Mouse (Mus musculus) midbrain, postnatal 0 days (tissue): Measurements from ENCODE around the gene Txnrd1. TPM values are rescaled to one million over a fixed set of nuclear protein-coding genes. Genes with fewer than 3 reads are reported as not detected.

Source experiments
- ATAC-seq: fragments of 200-750 bp; cut with Nextera tagmentation; 2 replicates; pipeline ENCODE4 v1.8.0; 2017; ENCODE audit warnings: moderate number of reproducible peaks, mild to moderate bottlenecking, moderate TSS enrichment, moderate library complexity; ENCODE audit not compliant: low FRiP score
- DNase-seq: peaks from one replicate; pipeline ENCODE4 v3.0.0-alpha.2; 2015; ENCODE audit warnings: low spot score
- H3K27ac ChIP-seq: fragments of 300-500 bp; sonication (generic); 2 replicates; pipeline ENCODE4 v1.5.1; 2014; ENCODE audit warnings: low read depth, mild to moderate bottlenecking, low read length, mixed read lengths
- H3K27me3 ChIP-seq: fragments of 300-500 bp; sonication (generic); 2 replicates; pipeline ENCODE4 v1.6.1; 2014; ENCODE audit warnings: low read length, control low read depth, mixed read lengths; ENCODE audit not compliant: insufficient read depth
- H3K36me3 ChIP-seq: fragments of 300-500 bp; sonication (generic); 2 replicates; pipeline ENCODE4 v1.6.1; 2014; ENCODE audit warnings: low read length, control low read depth, mixed read lengths; ENCODE audit not compliant: insufficient read depth
- H3K4me1 ChIP-seq: fragments of 300-500 bp; sonication (generic); 2 replicates; pipeline ENCODE4 v1.6.1; 2014; ENCODE audit warnings: mild to moderate bottlenecking, control low read depth, antibody characterized with exemption, low read length, mixed read lengths; ENCODE audit not compliant: insufficient read depth
- H3K4me2 ChIP-seq: fragments of 300-500 bp; sonication (generic); 2 replicates; pipeline ENCODE4 v1.6.1; 2014; ENCODE audit warnings: low read depth, mild to moderate bottlenecking, low read length, mixed read lengths; ENCODE audit not compliant: poor library complexity, severe bottlenecking
- H3K4me3 ChIP-seq: fragments of 300-500 bp; sonication (generic); 2 replicates; pipeline ENCODE4 v1.5.1; 2014; ENCODE audit warnings: low read depth, mild to moderate bottlenecking, low read length, moderate library complexity
- H3K9ac ChIP-seq: fragments of 300-500 bp; sonication (generic); replicated peaks from 2 replicates; pipeline ENCODE4 v1.6.1; 2014; ENCODE audit warnings: mild to moderate bottlenecking, low read length, moderate library complexity, mixed read lengths; ENCODE audit not compliant: poor library complexity, severe bottlenecking
- H3K9me3 ChIP-seq: fragments of 300-500 bp; sonication (generic); 2 replicates; pipeline ENCODE4 v1.6.1; 2016; ENCODE audit warnings: low read length, control low read depth
- CTCF ChIP-seq: IDR thresholded peaks from 2 replicates; pipeline ENCODE4 v1.5.1; 2016; ENCODE audit warnings: antibody characterized with exemption, mild to moderate bottlenecking
- WGBS: fragments of 180-500 bp; shearing (Covaris S2); extraction: QIAGEN DNeasy Blood & Tissue Kit; methylation state at CpG from one replicate; pipeline ENCODE4 v1.1.7; 2014; 5-methylcytosine and 5-hydroxymethylcytosine counted together
- polyA plus RNA-seq: library from polyadenylated mRNA; unstranded; fragments of >200 nt; fragmentation: Nextera tagmentation; extraction: Ambion mirVana; gene quantifications from 2 replicates; pipeline ENCODE4 v1.2.1, GENCODE M21; 2015
- total RNA-seq: library from RNA; depleted of rRNA; stranded (reverse); fragments of >200 nt; gene quantifications from 2 replicates; pipeline ENCODE4 v1.2.3, GENCODE M21; 2014

Txnrd1 gene
- total and polyA plus RNA-seq, 2 experiments from 2014 or later: 61.7 to 83.2 TPM

- Histone ChIP-seq H3K4me3 (peak overlapping the region; percentile 67; the same call in 1 of the 2 replicates), H3K36me3 (peaks cover 2% of the 10 kb centered on the region; the same call in 1 of the 2 replicates)
Observed at GRCm38 (mm10) chr10:82858032-82858680, 24.4 kb downstream of the Txnrd1 start.

GRCm38 (mm10) chr10:82858691-82859532, 25.2 kb downstream of the Txnrd1 start:
- peak; percentile 94 for DNase-seq
- peak; percentile 86 for ATAC-seq
- peak overlapping the region; percentile 81 for H3K27ac ChIP-seq
- H3K4me1 ChIP-seq: peaks cover 6% of the 10 kb centered on the region; the same call in 1 of the 2 replicates
- WGBS: under 1% methylated on average over 49 of the region's 49 CpGs
- peak overlapping the region; percentile 67 for H3K4me3 ChIP-seq
- peak overlapping the region; percentile 83 for H3K4me2 ChIP-seq
- no peaks in the 10 kb centered on the region for H3K27me3 ChIP-seq
- H3K9ac ChIP-seq: peak overlapping the region; percentile 71
- H3K9me3 ChIP-seq: no peaks in the 10 kb centered on the region
- peaks cover 3% of the 10 kb centered on the region; the same call in 1 of the 2 replicates for H3K36me3 ChIP-seq
- TF ChIP-seq CTCF: no peak

More at GRCm38 (mm10) chr10:82858032-82858680, 24.4 kb downstream of the Txnrd1 start:
- Histone ChIP-seq H3K27me3 (no peaks in the 10 kb centered on the region), H3K4me2 (peak overlapping the region; percentile 83), H3K9me3 (no peaks in the 10 kb centered on the region), H3K27ac (no peak overlapping the region), H3K4me1 (peaks cover 6% of the 10 kb centered on the region; the same call in 1 of the 2 replicates), H3K9ac (no peak overlapping the region)
- no peak for DNase-seq
- 60% methylated on average over 10 of the region's 10 CpGs for WGBS
- no peak for TF ChIP-seq CTCF
- ATAC-seq: no peak

- peaks cover 6% of the 10 kb centered on the region; the same call in 1 of the 2 replicates for H3K4me1 ChIP-seq
- H3K9me3 ChIP-seq: no peaks in the 10 kb centered on the region
- H3K27me3 ChIP-seq: no peaks in the 10 kb centered on the region
- H3K4me2 ChIP-seq: peak overlapping the region; percentile 83
- H3K36me3 ChIP-seq: peaks cover 3% of the 10 kb centered on the region; the same call in 1 of the 2 replicates
- peak; percentile 63 for TF ChIP-seq CTCF
- ATAC-seq (peak; percentile 60; the same call in 1 of the 2 replicates), DNase-seq (peak; percentile 61)
- under 1% methylated on average over 8 of the region's 8 CpGs for whole genome bisulfite sequencing
- H3K9ac ChIP-seq: peak overlapping the region; percentile 71
- H3K4me3 ChIP-seq: peak overlapping the region; percentile 67
- H3K27ac ChIP-seq: peak overlapping the region; percentile 81
Observed at GRCm38 (mm10) chr10:82859533-82859915, 25.8 kb downstream of the Txnrd1 start.

GRCm38 (mm10) chr10:82860181-82860928, 26.6 kb downstream of the Txnrd1 start:
- peak overlapping the region; percentile 90 for H3K9ac ChIP-seq
- H3K36me3 ChIP-seq: peaks cover 3% of the 10 kb centered on the region; the same call in 1 of the 2 replicates
- under 1% methylated on average over 49 of the region's 50 CpGs for WGBS

GRCm38 (mm10) chr10:82860929-82861315, 27.2 kb downstream of the Txnrd1 start:
- Histone ChIP-seq H3K4me2 (peak overlapping the region; percentile 83), H3K4me1 (peaks cover 6% of the 10 kb centered on the region; the same call in 1 of the 2 replicates), H3K36me3 (peaks cover 3% of the 10 kb centered on the region; the same call in 1 of the 2 replicates), H3K27ac (peak overlapping the region; percentile 89), H3K4me3 (peak overlapping the region; percentile 67), H3K27me3 (no peaks in the 10 kb centered on the region), H3K9me3 (no peaks in the 10 kb centered on the region), H3K9ac (peak overlapping the region; percentile 90)
- 2% methylated on average over 8 of the region's 8 CpGs for WGBS
- DNase-seq (no peak), ATAC-seq (no peak)
- TF ChIP-seq CTCF: no peak

More at GRCm38 (mm10) chr10:82860181-82860928, 26.6 kb downstream of the Txnrd1 start:
- 0 out of 2 replicates have a peak, but pooled peaks have one; percentile 12 for TF ChIP-seq CTCF
- peak overlapping the region; percentile 83 for H3K4me2 ChIP-seq
- ATAC-seq: peak; percentile 66
- H3K4me1 ChIP-seq: peaks cover 6% of the 10 kb centered on the region; the same call in 1 of the 2 replicates
- H3K27ac ChIP-seq: peak overlapping the region; percentile 89
- no peaks in the 10 kb centered on the region for H3K9me3 ChIP-seq
- H3K4me3 ChIP-seq: peak overlapping the region; percentile 67
- peak; percentile 72 for DNase-seq
- no peaks in the 10 kb centered on the region for H3K27me3 ChIP-seq
